Mouse (Mus musculus): ENCODE data around the gene Enah.

DNA sequence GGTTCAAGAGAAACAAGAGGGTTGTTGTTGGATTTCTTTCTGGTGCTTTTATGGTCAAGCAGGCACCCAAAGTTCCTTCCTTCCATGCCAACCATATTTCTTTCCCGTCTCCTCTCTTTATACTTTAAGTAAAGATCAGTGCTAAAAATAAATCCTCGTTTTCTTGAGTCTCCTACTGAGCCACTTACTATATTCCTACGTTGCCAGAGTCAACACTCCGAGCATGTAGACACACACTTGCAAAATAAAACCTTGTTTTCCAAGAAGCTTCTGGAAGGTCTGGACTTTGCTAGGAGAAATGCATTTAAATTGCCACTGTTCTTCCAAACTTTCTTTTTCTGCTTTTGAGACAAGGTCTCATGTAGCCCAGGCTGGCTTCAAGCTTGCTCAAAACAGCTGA lies 28.3 kb upstream of the Enah start:
- TF ChIP-seq CTCF (IDR thresholded peaks at IDR 0.05; ENCODE audit: low read depth, low read length) = no peak
- TF ChIP-seq POLR2A (IDR thresholded peaks at IDR 0.05; ENCODE audit: extremely low read depth, insufficient read depth, low read length) = no peak
